Mouse (Mus musculus): ENCODE results near the gene Kcnj6. TPM values are rescaled to one million over a fixed set of nuclear protein-coding genes. Genes with fewer than 3 reads are reported as not detected.

Kcnj6 gene
- polyA plus RNA-seq, 1 experiment from 2014 or later: 1.5 TPM

DNA sequence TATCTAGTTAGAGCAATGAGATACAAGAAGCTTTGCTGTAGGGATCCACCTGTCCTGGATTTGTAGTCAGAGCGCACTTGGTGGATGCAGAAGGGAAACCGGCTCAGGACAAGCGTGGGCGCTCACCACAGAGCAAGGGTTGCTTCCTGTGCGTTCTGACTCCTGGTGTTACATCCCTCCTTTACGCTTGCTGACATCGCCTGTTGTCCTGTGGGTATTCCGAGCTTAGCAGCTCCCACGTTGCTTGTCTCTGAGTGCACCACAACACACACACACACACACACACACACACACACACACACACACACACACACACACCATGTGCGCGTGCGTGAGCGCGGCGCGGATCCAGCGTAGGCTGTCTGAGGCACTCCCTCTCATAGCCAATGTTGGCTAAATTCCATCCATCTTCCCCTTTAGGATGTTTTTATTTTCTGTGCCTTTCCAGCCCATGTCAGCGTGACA, 272.7 kb downstream of the Kcnj6 start:
- no peaks in the 10 kb centered on the region for H3K36me3 ChIP-seq
- ATAC-seq (ENCODE audit: low read depth): peak; percentile 45
- peaks cover 11% of the 10 kb centered on the region for H3K4me1 ChIP-seq (replicated peaks)
- peak overlapping the region; percentile 92 for H3K27ac ChIP-seq (replicated peaks)
- H3K27me3 ChIP-seq: 0 out of 2 replicates have a peak, but pooled peaks cover 2% of the 10 kb centered on the region
- peak overlapping the region; percentile 69 for H3K9ac ChIP-seq
- H3K4me3 ChIP-seq: peak overlapping the region; percentile 53
- peak overlapping the region; percentile 82 for H3K4me2 ChIP-seq
- WGBS: under 1% methylated on average over 17 of the region's 18 CpGs
- no peaks in the 10 kb centered on the region for H3K9me3 ChIP-seq

DNA sequence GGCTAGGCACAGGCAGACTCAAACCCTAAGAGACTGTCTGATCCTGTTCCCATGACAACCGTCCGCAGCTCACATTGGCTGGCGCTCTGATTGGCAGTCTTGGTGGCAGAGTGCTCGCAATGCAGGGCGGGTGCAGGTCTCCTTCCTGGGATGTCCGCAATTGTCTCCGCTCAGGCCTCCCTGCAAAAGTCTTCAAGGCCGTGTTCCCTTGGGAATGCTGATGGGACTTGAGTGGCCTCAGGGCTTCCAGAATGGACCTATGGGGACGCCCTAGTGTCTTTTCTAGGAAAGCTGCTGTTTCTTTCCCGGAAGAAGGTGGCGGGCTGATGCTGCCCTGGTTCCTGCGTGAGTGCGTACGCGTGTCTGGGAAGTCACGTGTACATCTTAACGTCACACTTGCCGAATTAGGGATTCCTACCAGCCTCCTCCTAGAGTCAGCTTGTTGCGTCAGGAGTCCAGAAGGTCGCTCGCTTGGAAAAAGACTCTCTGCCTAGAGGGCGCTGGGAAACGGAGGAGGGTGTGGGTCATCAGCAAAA, 273.4 kb downstream of the Kcnj6 start:
- peak overlapping the region; percentile 53 for H3K4me3 ChIP-seq
- ATAC-seq (ENCODE audit: low read depth): peak; percentile 97
- H3K9ac ChIP-seq: peak overlapping the region; percentile 69
- peaks cover 11% of the 10 kb centered on the region for H3K4me1 ChIP-seq (replicated peaks)
- H3K27me3 ChIP-seq: 0 out of 2 replicates have a peak, but pooled peaks cover 2% of the 10 kb centered on the region
- no peaks in the 10 kb centered on the region for H3K36me3 ChIP-seq
- H3K9me3 ChIP-seq: no peaks in the 10 kb centered on the region
- peak overlapping the region; percentile 82 for H3K4me2 ChIP-seq
- under 1% methylated on average over 23 of the region's 23 CpGs for WGBS
- peak overlapping the region; percentile 92 for H3K27ac ChIP-seq (replicated peaks)

DNA sequence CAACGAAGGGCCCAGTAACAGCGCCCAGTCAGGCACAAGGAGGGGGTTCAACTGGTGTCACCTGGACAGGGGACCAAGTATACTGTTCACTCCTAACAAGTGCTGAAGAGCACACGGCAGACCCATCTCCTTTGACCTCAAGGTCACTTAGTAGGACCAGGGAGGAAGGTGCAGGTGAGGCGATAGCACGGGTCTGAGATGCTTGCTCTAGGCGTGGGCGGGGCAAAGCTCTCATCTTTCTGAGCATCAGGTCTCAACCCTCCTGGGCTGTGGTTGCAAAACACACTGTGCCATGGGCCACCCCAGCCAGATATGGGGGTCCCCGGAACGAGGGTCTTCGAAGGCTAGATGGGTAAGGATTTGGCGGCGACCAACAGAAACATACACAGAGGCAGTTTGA, 274.6 kb downstream of the Kcnj6 start:
- ATAC-seq (ENCODE audit: low read depth): no peak
- Histone ChIP-seq H3K9ac (no peak overlapping the region), H3K4me1 (replicated peaks) (peaks cover 11% of the 10 kb centered on the region), H3K27me3 (0 out of 2 replicates have a peak, but pooled peaks cover 2% of the 10 kb centered on the region), H3K4me2 (no peak overlapping the region), H3K9me3 (no peaks in the 10 kb centered on the region), H3K27ac (replicated peaks) (no peak overlapping the region), H3K36me3 (no peaks in the 10 kb centered on the region), H3K4me3 (no peak overlapping the region)
- WGBS: 82% methylated on average over 12 of the region's 12 CpGs

GRCm38 (mm10) chr16:94721549-94722006, 275.9 kb downstream of the Kcnj6 start:
- WGBS: 77% methylated on average over 10 of the region's 10 CpGs
- Histone ChIP-seq H3K27me3 (0 out of 2 replicates have a peak, but pooled peaks cover 2% of the 10 kb centered on the region), H3K4me1 (replicated peaks) (peaks cover 11% of the 10 kb centered on the region), H3K27ac (replicated peaks) (no peak overlapping the region), H3K4me3 (no peak overlapping the region), H3K4me2 (no peak overlapping the region), H3K36me3 (no peaks in the 10 kb centered on the region), H3K9me3 (peaks cover 3% of the 10 kb centered on the region; the same call in 1 of the 2 replicates), H3K9ac (no peak overlapping the region)
- ATAC-seq (ENCODE audit: low read depth): no peak

GRCm38 (mm10) chr16:94720476-94721153, 276.9 kb downstream of the Kcnj6 start:
- no peak overlapping the region for H3K9ac ChIP-seq
- H3K4me1 ChIP-seq (replicated peaks): peaks cover 11% of the 10 kb centered on the region
- H3K36me3 ChIP-seq: no peaks in the 10 kb centered on the region
- no peak for ATAC-seq (ENCODE audit: low read depth)
- 61% methylated on average over 7 of the region's 7 CpGs for WGBS
- H3K27ac ChIP-seq (replicated peaks): no peak overlapping the region
- no peak overlapping the region for H3K4me3 ChIP-seq
- no peak overlapping the region for H3K4me2 ChIP-seq
- H3K27me3 ChIP-seq: 0 out of 2 replicates have a peak, but pooled peaks cover 2% of the 10 kb centered on the region
- peaks cover 7% of the 10 kb centered on the region; the same call in 1 of the 2 replicates for H3K9me3 ChIP-seq

- H3K4me3 ChIP-seq: no peak overlapping the region
- H3K36me3 ChIP-seq: no peaks in the 10 kb centered on the region
- H3K4me1 ChIP-seq (replicated peaks): peaks cover 14% of the 10 kb centered on the region
- 79% methylated on average over 4 of the region's 4 CpGs for WGBS
- H3K27ac ChIP-seq (replicated peaks): no peak overlapping the region
- H3K4me2 ChIP-seq: no peak overlapping the region
- ATAC-seq (ENCODE audit: low read depth): no peak
- 0 out of 2 replicates have a peak, but pooled peaks cover 2% of the 10 kb centered on the region for H3K27me3 ChIP-seq
- no peak overlapping the region for H3K9ac ChIP-seq
- H3K9me3 ChIP-seq: peaks cover 7% of the 10 kb centered on the region; the same call in 1 of the 2 replicates
These were observed 278.0 kb downstream of the Kcnj6 start for GRCm38 (mm10) chr16:94719488-94719887.

- 62% methylated on average over 4 of the region's 4 CpGs for WGBS
- Histone ChIP-seq H3K4me1 (replicated peaks) (peaks cover 19% of the 10 kb centered on the region), H3K9ac (no peak overlapping the region), H3K27ac (replicated peaks) (no peak overlapping the region), H3K4me2 (no peak overlapping the region), H3K9me3 (peaks cover 7% of the 10 kb centered on the region; the same call in 1 of the 2 replicates), H3K36me3 (no peaks in the 10 kb centered on the region), H3K27me3 (0 out of 2 replicates have a peak, but pooled peaks cover 2% of the 10 kb centered on the region), H3K4me3 (no peak overlapping the region)
- no peak for ATAC-seq (ENCODE audit: low read depth)
These were observed 278.6 kb downstream of the Kcnj6 start for GRCm38 (mm10) chr16:94718919-94719318.

DNA sequence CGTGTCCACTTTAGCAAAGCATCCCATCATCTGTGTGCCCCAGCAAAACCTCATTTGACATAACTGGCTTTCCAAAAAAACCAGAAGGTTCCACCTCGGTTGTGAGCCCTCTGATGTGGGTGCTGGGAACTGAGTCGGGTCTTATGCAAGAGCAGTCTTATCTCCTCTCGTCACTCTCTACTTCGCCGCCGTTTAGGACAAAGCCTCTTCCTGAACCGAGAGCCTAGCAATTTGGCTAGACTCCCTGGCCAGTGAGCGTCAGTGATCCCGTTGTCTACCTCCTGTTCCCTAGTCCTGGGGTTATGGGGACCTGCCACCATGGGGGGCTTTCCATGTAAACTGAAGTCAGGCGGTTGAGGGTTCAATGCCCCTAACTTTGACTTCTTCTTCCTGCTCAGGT, 280.4 kb downstream of the Kcnj6 start:
- H3K27me3 ChIP-seq: no peaks in the 10 kb centered on the region
- WGBS: 94% methylated on average over 11 of the region's 11 CpGs
- no peak for ATAC-seq (ENCODE audit: low read depth)
- H3K9me3 ChIP-seq: peaks cover 7% of the 10 kb centered on the region; the same call in 1 of the 2 replicates
- peaks cover 22% of the 10 kb centered on the region for H3K4me1 ChIP-seq (replicated peaks)
- no peak overlapping the region for H3K4me3 ChIP-seq
- no peaks in the 10 kb centered on the region for H3K36me3 ChIP-seq
- no peak overlapping the region for H3K4me2 ChIP-seq
- no peak overlapping the region for H3K27ac ChIP-seq (replicated peaks)
- no peak overlapping the region for H3K9ac ChIP-seq

DNA sequence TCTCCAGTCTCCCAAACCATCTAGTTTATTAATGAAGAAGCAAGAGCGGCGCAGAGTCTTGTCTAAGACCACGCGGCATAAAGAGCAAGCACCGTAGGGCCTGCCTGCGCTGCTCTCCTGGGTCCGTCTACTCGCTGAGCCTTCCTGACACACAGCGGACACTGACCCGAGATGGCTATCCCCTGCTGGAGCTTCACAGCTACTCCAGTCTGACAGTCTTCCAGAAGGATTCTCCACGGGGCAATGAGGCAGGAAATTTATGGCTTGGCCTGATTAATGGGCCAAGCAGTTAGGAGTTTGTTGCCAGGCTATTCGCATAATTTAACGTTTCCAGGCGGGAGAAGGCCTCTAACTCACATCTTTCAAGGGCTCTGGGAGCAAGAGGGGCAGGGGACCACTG, 283.0 kb downstream of the Kcnj6 start:
- peaks cover 22% of the 10 kb centered on the region for H3K4me1 ChIP-seq (replicated peaks)
- WGBS: 9% methylated on average over 14 of the region's 14 CpGs
- peak overlapping the region; percentile 56 for H3K4me2 ChIP-seq
- H3K4me3 ChIP-seq: no peak overlapping the region
- peaks cover 7% of the 10 kb centered on the region; the same call in 1 of the 2 replicates for H3K9me3 ChIP-seq
- no peaks in the 10 kb centered on the region for H3K27me3 ChIP-seq
- peak overlapping the region; percentile 42 for H3K27ac ChIP-seq (replicated peaks)
- peak overlapping the region; percentile 28; the same call in 1 of the 2 replicates for H3K9ac ChIP-seq
- ATAC-seq (ENCODE audit: low read depth): peak; percentile 75
- H3K36me3 ChIP-seq: no peaks in the 10 kb centered on the region

DNA sequence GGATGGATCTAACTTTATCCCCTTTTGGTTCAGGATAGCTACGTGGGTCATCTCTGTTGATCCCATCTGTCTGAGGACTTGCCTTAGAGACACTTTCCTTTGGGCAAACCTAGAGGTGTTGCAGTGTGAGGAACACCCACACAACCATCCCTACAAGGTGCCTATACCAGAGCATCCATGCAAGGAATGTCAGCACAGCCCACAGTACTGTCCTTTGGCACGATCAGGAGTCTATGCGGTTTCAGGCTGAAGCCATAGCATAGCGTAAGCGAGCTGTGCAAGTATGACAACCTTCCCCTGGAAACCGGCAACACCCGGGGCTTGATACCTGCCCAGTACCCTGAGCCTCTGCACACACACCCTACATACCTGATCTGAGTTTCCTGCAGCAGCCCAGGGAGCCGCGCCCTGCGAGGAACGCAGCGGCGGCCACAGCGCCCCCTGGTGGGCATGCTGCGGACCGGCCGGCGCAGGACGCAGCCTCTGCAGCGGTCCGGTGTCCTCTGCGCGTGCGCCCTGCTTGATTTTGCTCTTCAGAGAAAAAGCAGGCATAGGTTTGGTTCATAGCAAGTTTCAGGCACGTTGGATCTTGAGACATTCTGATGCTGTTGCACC, 283.9 kb downstream of the Kcnj6 start:
- peak; percentile 87 for ATAC-seq (ENCODE audit: low read depth)
- no peaks in the 10 kb centered on the region for H3K36me3 ChIP-seq
- H3K27me3 ChIP-seq: no peaks in the 10 kb centered on the region
- peaks cover 7% of the 10 kb centered on the region; the same call in 1 of the 2 replicates for H3K9me3 ChIP-seq
- WGBS: 11% methylated on average over 25 of the region's 25 CpGs
- peaks cover 22% of the 10 kb centered on the region for H3K4me1 ChIP-seq (replicated peaks)
- H3K9ac ChIP-seq: peak overlapping the region; percentile 64
- H3K4me3 ChIP-seq: peak overlapping the region; percentile 25
- H3K4me2 ChIP-seq: peak overlapping the region; percentile 56
- no peak overlapping the region for H3K27ac ChIP-seq (replicated peaks)

DNA sequence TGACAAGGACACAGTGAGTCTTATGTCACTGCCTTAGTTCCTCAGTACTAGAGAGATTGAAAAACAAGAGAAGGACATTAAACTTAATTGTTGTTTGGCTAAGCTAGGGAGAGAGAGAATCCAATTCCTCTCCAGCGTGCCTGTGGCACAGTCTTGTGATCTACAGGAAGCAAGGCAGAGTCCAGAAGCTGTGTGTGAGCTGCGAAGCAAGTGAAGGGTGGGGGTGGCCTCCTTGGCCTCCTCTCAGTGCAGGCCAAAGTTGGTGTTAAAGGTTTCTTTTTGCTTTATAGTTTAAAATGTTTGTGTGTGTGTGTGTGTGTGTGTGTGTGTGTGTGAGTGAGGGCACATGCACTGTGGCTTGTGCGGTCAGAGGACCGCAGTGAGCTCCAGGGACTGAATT, 295.5 kb downstream of the Kcnj6 start:
- Histone ChIP-seq H3K9ac (no peak overlapping the region), H3K36me3 (no peaks in the 10 kb centered on the region), H3K4me2 (no peak overlapping the region), H3K4me1 (replicated peaks) (no peaks in the 10 kb centered on the region), H3K27ac (replicated peaks) (no peak overlapping the region), H3K4me3 (no peak overlapping the region), H3K9me3 (no peaks in the 10 kb centered on the region), H3K27me3 (no peaks in the 10 kb centered on the region)
- WGBS: 85% methylated on average over 4 of the region's 4 CpGs
- ATAC-seq (ENCODE audit: low read depth): no peak

- no peak overlapping the region for H3K9ac ChIP-seq
- H3K27me3 ChIP-seq: no peaks in the 10 kb centered on the region
- H3K4me3 ChIP-seq: no peak overlapping the region
- 85% methylated on average over 4 of the region's 4 CpGs for WGBS
- H3K36me3 ChIP-seq: 0 out of 2 replicates have a peak, but pooled peaks cover 3% of the 10 kb centered on the region
- no peak overlapping the region for H3K27ac ChIP-seq (replicated peaks)
- H3K9me3 ChIP-seq: no peaks in the 10 kb centered on the region
- no peaks in the 10 kb centered on the region for H3K4me1 ChIP-seq (replicated peaks)
- H3K4me2 ChIP-seq: no peak overlapping the region
- no peak for ATAC-seq (ENCODE audit: low read depth)
These were observed 296.4 kb downstream of the Kcnj6 start for GRCm38 (mm10) chr16:94701141-94701540.
